Comparison of ENCODE assay signal across 9 mouse cellular contexts in the genomic region with DNA sequence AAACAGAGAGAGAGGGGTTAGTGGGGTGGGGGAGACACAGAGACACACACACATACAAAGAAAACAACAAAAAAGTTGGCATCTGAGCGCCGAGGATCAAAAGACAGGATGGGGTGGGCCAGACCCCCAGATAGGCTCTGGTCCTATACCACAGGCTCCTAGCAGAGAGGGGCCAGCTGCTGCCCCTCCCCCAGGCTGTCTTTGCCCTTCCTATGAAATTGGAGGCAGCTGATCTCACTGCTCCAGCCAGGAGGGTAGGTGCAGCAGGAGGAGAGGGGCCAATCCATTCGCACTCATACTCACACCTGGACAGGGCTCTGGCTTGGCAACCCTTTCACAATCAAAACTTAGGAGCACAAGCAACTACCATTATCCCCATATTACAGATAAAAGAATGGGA. TPM values are rescaled to one million over a fixed set of nuclear protein-coding genes. Genes with fewer than 3 reads are reported as not detected.
A peak's percentile ranks its signal among the peaks of the same experiment; 100 is the strongest.
DNase-seq lines count a peak whose midpoint lies in the region; ATAC-seq and TF ChIP-seq lines count a peak whose summit lies in the region.
"Had no signal": no experiment of that assay in that cellular context is flagged by ENCODE, and none has a peak within 500 bp of the region (broad histone marks: within the 10 kb centered on the region; RNA-seq: fewer than 3 reads in every experiment).

No protein-coding gene starts in this region.

- peak overlapping the region; percentile 93 for H3K27ac ChIP-seq in gastrocnemius, adult 2 months
- H3K27ac ChIP-seq in thymus, adult 2 months (ENCODE audit: control insufficient read depth, insufficient read depth, low read length) = peak overlapping the region; percentile 83
- H3K27ac ChIP-seq in liver, embryonic 14.5 days = peak overlapping the region; percentile 45

- H3K9ac ChIP-seq in liver, embryonic 14.5 days (replicated peaks) = peak overlapping the region; percentile 16; the same call in 1 of the 2 replicates

- peak overlapping the region; percentile 74 for H3K4me2 ChIP-seq in liver, embryonic 14.5 days (ENCODE audit: low read depth)

- H3K4me3 ChIP-seq in gastrocnemius, adult 2 months = peak overlapping the region; percentile 75
- peak overlapping the region; percentile 7; the same call in 1 of the 2 replicates for H3K4me3 ChIP-seq in thymus, adult 2 months (ENCODE audit: control insufficient read depth, insufficient read depth, low read length)
- H3K4me3 ChIP-seq in liver, embryonic 14.5 days (ENCODE audit: insufficient read depth in 1 of 2, low read depth in 2 of 2, low read length in 2 of 2) = peak overlapping the region; percentile 47 to 63

- 16% methylated on average over 3 of the region's 3 CpGs for WGBS in thymus, adult 2 months
- 47% methylated on average over 3 of the region's 3 CpGs for WGBS in liver, embryonic 14.5 days (ENCODE audit: insufficient replicate concordance)

- TF ChIP-seq POLR2A in thymus, adult 2 months (IDR thresholded peaks at IDR 0.05; ENCODE audit: control insufficient read depth, extremely low read depth, insufficient read depth, low read length, poor library complexity) = no peak

- no peak for TF ChIP-seq EP300 in liver, embryonic 14.5 days (IDR thresholded peaks at IDR 0.05; ENCODE audit: low read depth)

- H3K4me1 ChIP-seq in thymus, adult 2 months (replicated peaks; ENCODE audit: control insufficient read depth, insufficient read depth, low read length) = peaks cover 58% of the 10 kb centered on the region
- H3K4me1 ChIP-seq in liver, embryonic 14.5 days (replicated peaks; ENCODE audit: control insufficient read depth in 2 of 2, insufficient read depth in 2 of 2, low read length in 1 of 2) = peaks cover 7 to 30% of the 10 kb centered on the region in 2 experiments

- H3K9me3 ChIP-seq in liver, embryonic 14.5 days (ENCODE audit: control insufficient read depth, low read length) = no peaks in the 10 kb centered on the region

- H3K27me3 ChIP-seq in thymus, adult 2 months (ENCODE audit: control insufficient read depth, insufficient read depth, low read length) = no peaks in the 10 kb centered on the region
- no peaks in the 10 kb centered on the region for H3K27me3 ChIP-seq in liver, embryonic 14.5 days (ENCODE audit: control insufficient read depth, insufficient read depth, low read length)

- H3K36me3 ChIP-seq in thymus, adult 2 months (ENCODE audit: control insufficient read depth, insufficient read depth, low read length) = no peaks in the 10 kb centered on the region
- no peaks in the 10 kb centered on the region for H3K36me3 ChIP-seq in liver, embryonic 14.5 days (replicated peaks; ENCODE audit: control insufficient read depth, insufficient read depth, low read depth)

- intact Hi-C loops in gastrocnemius, adult 2 months (cut with DNase I) = no loop called here

- peak; percentile 1; the same call in 1 of the 2 replicates for ATAC-seq in liver, embryonic 14.5 days (ENCODE audit: insufficient read depth)

- TF ChIP-seq CTCF in gastrocnemius, adult 2 months (IDR thresholded peaks at IDR 0.05) = no peak
- TF ChIP-seq CTCF in thymus, adult 2 months (IDR thresholded peaks at IDR 0.05; ENCODE audit: borderline replicate concordance, control insufficient read depth, extremely low read depth, insufficient read depth, low read length, poor library complexity) = no peak
- no peak for TF ChIP-seq CTCF in liver, embryonic 14.5 days (IDR thresholded peaks at IDR 0.05; ENCODE audit: low read depth)

- no peak for DNase-seq in gastrocnemius, adult 2 months
- DNase-seq in gastrocnemius, postnatal 4 days (ENCODE audit: low spot score in 2 of 2) = no peak
- peak; percentile 32 for DNase-seq in thymus, adult 2 months
- no peak for DNase-seq in thymus, postnatal 10 days (ENCODE audit: low spot score in 2 of 2)
- no peak for DNase-seq in liver, embryonic 14.5 days (ENCODE audit: low read depth in 3 of 3, low spot score in 3 of 3)
- DNase-seq in thymus, postnatal 4 days = peak; percentile 55
- no peak for DNase-seq in ovary, postnatal 10 days (ENCODE audit: low spot score)
- no peak for DNase-seq in urinary bladder, adult 2 months (ENCODE audit: low spot score)

RNA-seq across cellular contexts. Expression of gene Lmna, which starts 0.5 kb away (rescaled TPM):
- total RNA-seq in gastrocnemius, adult 2 months (2021) = 10 to 100 TPM; 67.5 to 82.5 TPM
- total RNA-seq in gastrocnemius, postnatal 4 days (2021) = 100 to 1,000 TPM; 355 to 365 TPM
- polyA plus RNA-seq in thymus, adult 2 months (2012; rRNA removed) = 59.3 and 61.1 TPM in 2 replicates
- polyA plus RNA-seq in liver, embryonic 14.5 days (2012; rRNA removed) = 45.2 and 58.7 TPM in 2 replicates
- 115 and 132 TPM in 2 replicates for polyA plus RNA-seq in liver, embryonic 14.5 days (2014; fragmentation: Nextera tagmentation; extraction: Ambion mirVana)
- polyA plus RNA-seq in urinary bladder, adult 2 months (2012; rRNA removed) = 171 and 182 TPM in 2 replicates

RNA-seq across cellular contexts. Expression of gene Mex3a, which starts 22.9 kb away (rescaled TPM):
- under 1 TPM; 0.15 to 0.20 TPM for total RNA-seq in gastrocnemius, adult 2 months (2021)
- 10 to 100 TPM; 12.9 to 13.1 TPM for total RNA-seq in gastrocnemius, postnatal 4 days (2021)
- polyA plus RNA-seq in thymus, adult 2 months (2012; rRNA removed) = 22.0 and 24.2 TPM in 2 replicates
- polyA plus RNA-seq in liver, embryonic 14.5 days (2012; rRNA removed) = 1.1 and 1.3 TPM in 2 replicates
- 0.74 and 0.82 TPM in 2 replicates for polyA plus RNA-seq in liver, embryonic 14.5 days (2014; fragmentation: Nextera tagmentation; extraction: Ambion mirVana)
- 1.7 and 1.8 TPM in 2 replicates for polyA plus RNA-seq in urinary bladder, adult 2 months (2012; rRNA removed)

RNA-seq across cellular contexts. Expression of gene Rab25, which starts 38.9 kb away (rescaled TPM):
- not detected for total RNA-seq in gastrocnemius, adult 2 months (2021)
- under 1 TPM; 0.57 to 0.91 TPM for total RNA-seq in gastrocnemius, postnatal 4 days (2021)
- 6.3 and 9.3 TPM in 2 replicates for polyA plus RNA-seq in thymus, adult 2 months (2012; rRNA removed)
- 0.39 and 0.52 TPM in 2 replicates for polyA plus RNA-seq in liver, embryonic 14.5 days (2012; rRNA removed)
- polyA plus RNA-seq in liver, embryonic 14.5 days (2014; fragmentation: Nextera tagmentation; extraction: Ambion mirVana) = 0.25 TPM in 1 of 2 replicates, not detected in the other
- 135 and 174 TPM in 2 replicates for polyA plus RNA-seq in urinary bladder, adult 2 months (2012; rRNA removed)
- total RNA-seq: common myeloid progenitor, adult 5-6 weeks had no signal

RNA-seq across cellular contexts. Expression of gene Lamtor2, which starts 43.6 kb away (rescaled TPM):
- 100 to 1,000 TPM in 1 of 2 experiments, 10 to 100 TPM in 1; 70.9 to 104 TPM for total RNA-seq in gastrocnemius, adult 2 months (2021)
- total RNA-seq in gastrocnemius, postnatal 4 days (2021) = 10 to 100 TPM; 78.5 to 81.4 TPM
- polyA plus RNA-seq in thymus, adult 2 months (2012; rRNA removed) = 128 and 141 TPM in 2 replicates
- 63.1 and 73.1 TPM in 2 replicates for polyA plus RNA-seq in liver, embryonic 14.5 days (2012; rRNA removed)
- polyA plus RNA-seq in liver, embryonic 14.5 days (2014; fragmentation: Nextera tagmentation; extraction: Ambion mirVana) = 60.5 and 62.0 TPM in 2 replicates
- 124 and 134 TPM in 2 replicates for polyA plus RNA-seq in urinary bladder, adult 2 months (2012; rRNA removed)

RNA-seq across cellular contexts. Expression of gene Ubqln4, which starts 44.3 kb away (rescaled TPM):
- total RNA-seq in gastrocnemius, adult 2 months (2021) = 10 to 100 TPM; 78.2 to 90.2 TPM
- total RNA-seq in gastrocnemius, postnatal 4 days (2021) = 10 to 100 TPM; 54.9 to 58.0 TPM
- 80.5 and 82.1 TPM in 2 replicates for polyA plus RNA-seq in thymus, adult 2 months (2012; rRNA removed)
- 22.7 and 27.2 TPM in 2 replicates for polyA plus RNA-seq in liver, embryonic 14.5 days (2012; rRNA removed)
- 17.9 and 20.9 TPM in 2 replicates for polyA plus RNA-seq in liver, embryonic 14.5 days (2014; fragmentation: Nextera tagmentation; extraction: Ambion mirVana)
- polyA plus RNA-seq in urinary bladder, adult 2 months (2012; rRNA removed) = 36.9 and 38.6 TPM in 2 replicates

Comparison
In these comparisons a context has a peak if more than half of its experiments do, and no peak if none do; other contexts are left out.
1. DNase-seq: peak in thymus, adult 2 months (single experiment) and thymus, postnatal 4 days (single experiment); none in gastrocnemius, adult 2 months (single experiment), gastrocnemius, postnatal 4 days (0 of 2), thymus, postnatal 10 days (0 of 2), liver, embryonic 14.5 days (0 of 3), ovary, postnatal 10 days (single experiment) and urinary bladder, adult 2 months (single experiment).
2. H3K4me3 ChIP-seq: peak in every context shown above with its lines; median percentile 75 in gastrocnemius, adult 2 months; 55 in liver, embryonic 14.5 days; 7 in thymus, adult 2 months.
3. RNA of gene Rab25, which starts 38.9 kb away (polyA plus RNA-seq): 135 to 174 TPM in urinary bladder, adult 2 months; 6.3 to 9.3 TPM in thymus, adult 2 months and 0.25 to 0.52 TPM in liver, embryonic 14.5 days; every median in the first group is over 10 times any median in the second.
4. Peak in every context shown above with its lines, with median percentiles within 50 percentile points of each other: H3K27ac ChIP-seq.